Mouse (Mus musculus): ENCODE measurements around the gene Manba.

Gene Manba

DNA sequence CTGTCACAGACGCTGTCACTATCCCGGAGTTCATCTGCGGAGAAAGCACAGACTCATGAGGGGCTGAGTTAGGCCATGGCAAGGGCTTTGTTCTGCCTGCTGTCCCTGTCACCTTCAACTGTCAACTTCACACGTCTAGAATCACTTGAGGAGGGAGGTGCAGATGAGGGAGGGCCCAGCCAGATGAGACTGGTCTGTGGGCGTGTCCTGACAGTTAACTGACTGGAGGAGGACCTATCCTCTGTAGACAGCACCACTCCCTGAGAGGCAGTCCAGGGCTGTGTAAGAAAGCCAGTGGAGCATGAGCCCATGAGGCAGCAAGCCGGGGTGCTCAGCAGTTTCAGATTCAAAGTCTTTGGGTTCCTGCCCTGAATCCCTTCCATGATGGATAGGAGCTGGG is 100.1 kb downstream of the Manba start:
- DNase-seq: no peak

GRCm38 (mm10) chr3:135586060-135586459 is 100.6 kb downstream of the Manba start:
- DNase-seq: no peak

DNA sequence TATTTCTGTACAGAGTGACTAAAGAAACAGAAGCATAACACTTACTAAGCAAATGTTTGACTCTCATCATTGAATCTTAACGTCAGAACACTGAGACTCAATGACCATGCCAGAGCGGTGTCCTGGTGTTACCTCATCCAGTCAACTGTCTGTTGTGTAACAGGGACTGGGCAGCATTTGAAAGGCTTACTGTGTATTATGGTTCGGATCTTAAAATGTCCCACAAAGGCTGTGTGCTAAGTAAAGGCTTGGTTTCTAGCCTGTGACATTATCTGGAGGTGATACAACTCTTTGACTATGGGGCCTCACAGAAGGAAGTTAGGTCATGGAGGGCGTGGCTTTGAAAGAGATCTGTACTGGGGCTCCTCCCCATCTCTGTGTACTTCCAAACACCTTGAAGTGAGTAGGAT is 101.1 kb downstream of the Manba start:
- no peak for DNase-seq

GRCm38 (mm10) chr3:135590471-135590870 is 105.1 kb downstream of the Manba start:
- DNase-seq: no peak

- no peak for DNase-seq
Observed at GRCm38 (mm10) chr3:135591376-135591775, 106.0 kb downstream of the Manba start.

- no peak for DNase-seq
Observed at GRCm38 (mm10) chr3:135592011-135592410, 106.6 kb downstream of the Manba start.

GRCm38 (mm10) chr3:135594238-135594917 is 109.0 kb downstream of the Manba start:
- DNase-seq: peak; percentile 21 to 43

- DNase-seq: peak in 1 of 2 experiments; percentile 37
Observed at GRCm38 (mm10) chr3:135597014-135597413, 111.6 kb downstream of the Manba start.

DNA sequence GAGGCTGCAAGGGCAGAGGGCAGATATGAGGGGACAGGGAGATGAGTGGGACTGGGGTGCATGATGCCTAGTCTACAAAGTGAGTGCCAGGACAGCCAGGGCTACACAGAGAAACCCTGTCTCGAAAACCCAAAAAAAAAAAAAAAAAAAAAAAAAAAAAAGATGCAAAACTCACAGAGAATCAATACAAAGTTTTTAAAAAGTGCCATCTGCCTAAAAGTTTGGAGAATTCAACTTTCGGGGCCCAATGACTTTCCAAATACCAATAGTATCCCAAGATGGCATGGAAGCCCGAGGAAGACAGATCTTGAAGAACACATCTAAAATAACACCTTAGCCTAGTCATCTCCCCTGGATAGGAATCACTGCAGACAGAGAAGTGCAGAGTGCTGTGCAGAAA is 112.9 kb downstream of the Manba start:
- no peak for DNase-seq

DNA sequence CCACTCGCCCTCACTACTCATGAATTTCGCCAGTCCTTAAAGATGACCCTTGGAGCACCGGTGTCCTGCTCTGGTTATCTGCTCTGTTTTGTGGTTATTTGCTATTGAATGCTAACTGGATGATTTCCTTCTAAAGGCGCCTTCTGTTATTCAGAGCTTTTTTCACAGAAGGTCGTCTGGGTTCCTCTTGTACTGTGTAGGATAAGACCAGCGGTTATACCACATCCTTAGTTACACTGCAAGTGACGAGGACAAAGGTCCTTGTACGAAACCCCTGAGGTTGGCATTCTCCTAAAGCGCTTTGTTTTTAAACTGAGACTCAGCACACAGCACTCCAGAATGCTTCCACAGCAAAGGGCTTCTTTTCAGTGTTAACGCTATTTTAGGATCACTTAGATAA is 117.3 kb downstream of the Manba start:
- DNase-seq: no peak

DNA sequence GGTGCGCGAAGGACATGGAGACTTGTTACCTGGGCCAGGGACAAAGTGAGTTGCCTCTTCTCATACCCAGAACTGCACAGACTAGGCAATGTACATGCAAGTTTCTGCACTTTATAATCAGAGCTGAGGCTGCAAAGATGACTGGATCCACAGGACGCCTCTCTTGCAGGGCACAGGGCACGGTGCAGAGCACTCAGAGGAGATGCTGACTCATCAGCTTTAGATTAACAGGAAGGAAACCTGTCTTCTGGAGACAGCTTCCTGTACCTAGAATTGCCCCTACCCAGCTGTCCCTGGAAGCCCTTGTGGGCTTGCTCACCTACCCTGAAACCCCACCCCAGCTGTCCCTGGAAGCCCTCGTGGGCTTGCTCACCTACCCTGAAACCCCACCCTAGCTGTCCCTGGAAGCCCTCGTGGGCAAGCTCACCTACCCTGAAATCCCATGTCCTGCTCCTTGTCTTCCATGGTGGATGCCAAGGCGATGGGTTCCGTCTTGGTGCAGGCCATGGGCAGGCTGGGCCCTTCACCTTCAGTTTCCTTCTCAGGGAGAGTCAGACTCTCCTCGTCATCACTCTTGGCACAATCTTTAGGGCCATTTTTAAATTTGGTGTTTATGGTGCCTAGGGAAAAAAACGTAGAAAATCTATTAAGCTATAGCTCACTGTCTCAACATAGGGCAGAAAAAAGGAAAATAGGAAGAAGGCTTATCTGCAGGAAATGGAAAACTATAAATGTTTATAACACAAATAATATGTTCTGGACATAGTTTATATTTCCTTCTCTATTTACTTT is 119.4 kb downstream of the Manba start:
- DNase-seq: no peak

DNA sequence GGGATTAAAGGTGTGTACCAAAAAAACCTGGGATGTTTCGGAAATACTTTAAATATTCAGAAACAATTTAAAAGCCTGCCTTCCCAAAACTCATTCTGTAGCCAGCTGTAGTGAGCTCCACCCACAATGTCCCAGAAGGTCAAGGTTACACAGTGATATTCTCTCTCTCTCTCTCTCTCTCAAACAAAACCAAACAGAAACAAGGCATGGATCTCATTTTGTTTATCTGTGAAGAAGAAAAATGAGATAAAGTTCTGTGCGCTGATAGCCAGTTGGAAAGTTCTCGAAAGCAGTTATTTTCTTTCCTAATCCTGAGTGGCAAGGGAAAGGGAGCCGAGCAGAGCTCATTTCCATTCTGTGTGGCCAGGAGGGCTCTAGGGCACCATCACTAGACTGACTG is 120.1 kb downstream of the Manba start:
- no peak for DNase-seq

DNA sequence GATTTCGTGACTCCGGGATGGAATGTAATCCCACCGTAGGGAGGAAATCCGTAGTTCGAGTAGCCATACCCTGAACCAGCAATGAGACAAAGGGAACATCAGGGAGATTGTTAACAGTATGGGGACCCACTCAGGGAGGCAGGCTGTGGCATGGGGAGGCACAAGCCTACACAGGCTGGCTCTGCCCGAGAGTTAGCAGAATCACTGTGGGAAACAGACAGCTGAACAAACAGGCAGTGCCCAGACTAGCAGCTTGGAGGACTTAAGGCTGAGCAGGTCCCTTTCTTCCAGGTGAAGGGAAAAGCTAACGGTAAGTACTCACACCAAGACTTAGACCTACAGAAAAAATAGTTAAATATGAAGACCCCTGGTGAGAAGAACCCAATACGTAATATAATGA is 121.2 kb downstream of the Manba start:
- no peak for DNase-seq

DNA sequence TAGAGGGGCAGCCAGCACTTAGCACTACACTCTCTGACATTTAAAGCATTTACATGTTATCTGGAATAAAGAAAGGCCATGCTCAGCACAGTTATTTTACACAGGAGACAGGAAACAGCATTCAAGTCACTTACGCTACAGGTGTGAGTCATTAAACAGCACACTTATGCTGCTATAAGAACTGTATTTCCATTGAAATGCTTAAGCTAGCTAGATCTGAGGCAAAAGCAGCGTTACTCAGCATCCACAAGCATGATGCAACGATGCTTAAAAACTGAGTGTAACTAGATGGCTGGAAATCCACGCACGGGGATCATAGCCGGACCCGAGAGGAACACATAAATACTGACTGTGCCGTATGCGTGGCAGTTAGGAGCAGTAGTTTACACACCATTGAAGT is 121.6 kb downstream of the Manba start:
- DNase-seq: no peak

GRCm38 (mm10) chr3:135607660-135608473 is 122.5 kb downstream of the Manba start:
- DNase-seq: no peak

DNA sequence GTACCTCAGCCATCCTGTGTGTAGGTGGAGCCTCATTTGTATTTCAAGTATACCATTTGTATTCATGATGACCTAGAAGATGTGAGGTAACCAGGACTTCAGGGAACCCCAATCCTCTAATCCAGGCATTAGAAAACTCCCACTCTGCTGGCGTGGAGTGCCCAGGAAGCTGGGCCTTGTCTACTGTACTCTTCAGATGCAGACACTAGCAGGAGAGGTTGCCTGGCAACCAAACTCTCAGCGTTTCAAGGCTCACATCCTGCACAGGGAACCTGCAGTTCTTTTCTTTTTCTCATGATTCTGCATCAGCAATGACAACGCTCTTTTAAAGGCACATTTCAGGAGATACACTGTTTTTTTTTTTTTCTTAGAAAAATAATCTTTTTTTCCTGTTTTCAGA is 124.8 kb downstream of the Manba start:
- no peak for DNase-seq

DNA sequence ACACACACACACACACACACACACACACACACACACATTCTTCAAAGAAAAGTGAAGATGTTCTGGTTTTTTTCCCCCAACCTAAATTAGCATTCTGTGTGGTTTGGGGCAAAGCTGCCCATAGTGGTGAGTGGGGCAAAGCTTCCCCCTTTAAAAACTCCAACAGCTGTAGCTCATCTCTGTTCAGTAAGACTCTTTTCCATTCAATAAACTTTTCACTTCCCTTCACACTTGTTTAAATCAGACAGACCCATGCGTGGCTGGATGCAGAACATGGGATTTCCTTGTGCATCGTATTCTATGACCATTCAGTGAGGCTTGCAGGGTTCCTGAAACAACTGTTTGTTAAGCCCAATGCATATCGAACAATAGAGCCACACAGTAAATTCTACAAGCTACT is 129.0 kb downstream of the Manba start:
- no peak for DNase-seq

- no peak for DNase-seq
Observed at GRCm38 (mm10) chr3:135616730-135617129, 131.3 kb downstream of the Manba start.

All from kidney, postnatal 4 days (tissue).